ENCODE assay signal across 20 mouse cellular contexts in genomic region chr5:5208016-5208415, GRCm38 (mm10).
DNase-seq lines count a peak whose midpoint lies in the region; ATAC-seq lines count a peak whose summit lies in the region.
"Had no signal": no experiment of that assay in that cellular context is flagged by ENCODE, and none has a peak within 500 bp of the region (broad histone marks: within the 10 kb centered on the region; RNA-seq: fewer than 3 reads in every experiment).

No protein-coding gene starts in this region.

- H3K27me3 ChIP-seq in heart, embryonic 13.5 days (replicated peaks) = no peaks in the 10 kb centered on the region
- no peaks in the 10 kb centered on the region for H3K27me3 ChIP-seq in stomach, embryonic 14.5 days (ENCODE audit: control insufficient read depth, insufficient read depth, low read length)
- H3K27me3 ChIP-seq in forebrain, embryonic 16.5 days (replicated peaks; ENCODE audit: control insufficient read depth, insufficient read depth, low read length) = no peaks in the 10 kb centered on the region
- H3K27me3 ChIP-seq: limb, embryonic 13.5 days; neural tube, embryonic 15.5 days had no signal

- H3K36me3 ChIP-seq in heart, embryonic 13.5 days = no peaks in the 10 kb centered on the region
- H3K36me3 ChIP-seq in stomach, embryonic 14.5 days (ENCODE audit: control insufficient read depth, insufficient read depth, low read length) = no peaks in the 10 kb centered on the region
- no peaks in the 10 kb centered on the region for H3K36me3 ChIP-seq in forebrain, embryonic 16.5 days (ENCODE audit: control insufficient read depth, insufficient read depth)
- H3K36me3 ChIP-seq: forebrain, embryonic 10.5 days; G1E; limb, embryonic 13.5 days; neural tube, embryonic 15.5 days had no signal

- intact Hi-C loops in heart, postnatal 36 days (cut with DNase I) = no loop called here

- DNase-seq in heart, postnatal 36 days = no peak
- peak; percentile 34 for DNase-seq in lung, postnatal 25 days (ENCODE audit: low spot score)
- no peak for DNase-seq in lung, postnatal 14 days
- peak; percentile 65 for DNase-seq in brain, adult 2 months (ENCODE audit: low read depth, low spot score)
- DNase-seq: adrenal gland, adult 2 months; kidney, adult 9 months; kidney, postnatal 36 days; thymus, postnatal 25 days had no signal

- no peak overlapping the region for H3K4me3 ChIP-seq in heart, embryonic 13.5 days
- no peak overlapping the region for H3K4me3 ChIP-seq in stomach, embryonic 14.5 days (ENCODE audit: low read depth, low read length)
- no peak overlapping the region for H3K4me3 ChIP-seq in forebrain, embryonic 16.5 days (replicated peaks; ENCODE audit: low read length)
- H3K4me3 ChIP-seq: forebrain, embryonic 10.5 days; limb, embryonic 13.5 days; neural tube, embryonic 15.5 days had no signal

- no peaks in the 10 kb centered on the region for H3K9me3 ChIP-seq in heart, embryonic 13.5 days
- H3K9me3 ChIP-seq in stomach, embryonic 14.5 days (ENCODE audit: control insufficient read depth, low read depth, low read length) = no peaks in the 10 kb centered on the region
- no peaks in the 10 kb centered on the region for H3K9me3 ChIP-seq in forebrain, embryonic 16.5 days (ENCODE audit: control insufficient read depth, low read length)
- H3K9me3 ChIP-seq: forebrain, embryonic 10.5 days; G1E; limb, embryonic 13.5 days; neural tube, embryonic 15.5 days had no signal

- H3K9ac ChIP-seq in heart, embryonic 13.5 days = no peak overlapping the region
- H3K9ac ChIP-seq in stomach, embryonic 14.5 days (replicated peaks; ENCODE audit: low read depth, low read length) = no peak overlapping the region
- no peak overlapping the region for H3K9ac ChIP-seq in forebrain, embryonic 16.5 days (replicated peaks; ENCODE audit: low read depth, low read length)
- H3K9ac ChIP-seq: limb, embryonic 13.5 days; liver, embryonic 14.5 days; neural tube, embryonic 15.5 days had no signal

- peaks cover 46% of the 10 kb centered on the region for H3K4me1 ChIP-seq in heart, embryonic 13.5 days
- no peaks in the 10 kb centered on the region for H3K4me1 ChIP-seq in stomach, embryonic 14.5 days (ENCODE audit: control insufficient read depth, insufficient read depth, low read length)
- H3K4me1 ChIP-seq in forebrain, embryonic 16.5 days (replicated peaks; ENCODE audit: control insufficient read depth, insufficient read depth, low read length) = peaks cover 6% of the 10 kb centered on the region
- H3K4me1 ChIP-seq: forebrain, embryonic 10.5 days had no signal

- H3K27ac ChIP-seq in heart, embryonic 13.5 days (replicated peaks) = peak overlapping the region; percentile 64
- H3K27ac ChIP-seq in stomach, embryonic 14.5 days (ENCODE audit: low read length) = no peak overlapping the region
- H3K27ac ChIP-seq in forebrain, embryonic 16.5 days (ENCODE audit: low read length) = no peak overlapping the region
- H3K27ac ChIP-seq: forebrain, embryonic 10.5 days; limb, embryonic 13.5 days; liver, embryonic 14.5 days; macrophage; neural tube, embryonic 15.5 days had no signal

- ATAC-seq in heart, embryonic 13.5 days (ENCODE audit: extremely low read depth, insufficient number of reproducible peaks, low FRiP score, low TSS enrichment) = no peak
- ATAC-seq in stomach, embryonic 14.5 days (ENCODE audit: insufficient number of reproducible peaks, insufficient read depth, low FRiP score, low read depth) = 0 out of 2 replicates have a peak, but pooled peaks have one; percentile 20
- no peak for ATAC-seq in CD4-positive, CD25-positive, alpha-beta regulatory T cell, adult 4 months
- no peak for ATAC-seq in forebrain, embryonic 16.5 days
- ATAC-seq: inflammation-experienced regulatory T-cells, adult 6 months had no signal

- 65% methylated on average over 4 of the region's 4 CpGs for WGBS in heart, embryonic 13.5 days
- WGBS in stomach, embryonic 14.5 days = 72% methylated on average over 4 of the region's 4 CpGs
- 77% methylated on average over 4 of the region's 4 CpGs for WGBS in forebrain, embryonic 16.5 days

- H3K4me2 ChIP-seq in heart, embryonic 13.5 days = no peak overlapping the region
- no peak overlapping the region for H3K4me2 ChIP-seq in stomach, embryonic 14.5 days (replicated peaks; ENCODE audit: low read depth, low read length)
- H3K4me2 ChIP-seq in forebrain, embryonic 16.5 days (ENCODE audit: low read length) = no peak overlapping the region
- H3K4me2 ChIP-seq: limb, embryonic 13.5 days; midbrain, embryonic 11.5 days; neural tube, embryonic 15.5 days had no signal

Comparison
In these comparisons a context has a peak if more than half of its experiments do, and no peak if none do; other contexts are left out.
1. DNase-seq: peak in lung, postnatal 25 days (single experiment) and brain, adult 2 months (single experiment); none in heart, postnatal 36 days (0 of 2) and lung, postnatal 14 days (single experiment).